Mouse (Mus musculus) kidney, embryonic 15.5 days (tissue): ENCODE results near the gene Arhgef5. TPM values are rescaled to one million over a fixed set of nuclear protein-coding genes. Genes with fewer than 3 reads are reported as not detected.

Experiments used
- ATAC-seq: fragments of 200-750 bp; cut with Nextera tagmentation; replicated peaks from 2 replicates; pipeline ENCODE4 v1.8.0; 2017; ENCODE audit warnings: moderate TSS enrichment; ENCODE audit not compliant: low FRiP score
- H3K27ac ChIP-seq: fragments of 300-500 bp; sonication (generic); 2 replicates; pipeline ENCODE4 v1.5.1; 2015; ENCODE audit warnings: mild to moderate bottlenecking, inconsistent platforms
- H3K27me3 ChIP-seq: fragments of 300-500 bp; sonication (generic); 2 replicates; pipeline ENCODE4 v1.6.1; 2015; ENCODE audit warnings: inconsistent platforms
- H3K36me3 ChIP-seq: fragments of 300-500 bp; sonication (generic); 2 replicates; pipeline ENCODE4 v1.6.1; 2015; ENCODE audit warnings: inconsistent platforms
- H3K4me1 ChIP-seq: fragments of 300-500 bp; sonication (generic); 2 replicates; pipeline ENCODE4 v1.6.1; 2015; ENCODE audit warnings: inconsistent platforms
- H3K4me2 ChIP-seq: fragments of 300-500 bp; sonication (generic); 2 replicates; pipeline ENCODE4 v1.6.1; 2015; ENCODE audit warnings: moderate library complexity, mild to moderate bottlenecking, inconsistent platforms
- H3K4me3 ChIP-seq: fragments of 300-500 bp; sonication (generic); replicated peaks from 2 replicates; pipeline ENCODE4 v1.5.1; 2015; ENCODE audit warnings: mild to moderate bottlenecking, inconsistent platforms
- H3K9ac ChIP-seq: fragments of 300-500 bp; sonication (generic); 2 replicates; pipeline ENCODE4 v1.6.1; 2015; ENCODE audit warnings: mild to moderate bottlenecking, inconsistent platforms
- H3K9me3 ChIP-seq: fragments of 300-500 bp; sonication (generic); replicated peaks from 2 replicates; pipeline ENCODE4 v1.6.1; 2016; ENCODE audit warnings: inconsistent platforms
- WGBS: fragments of 180-500 bp; shearing (Covaris S2); methylation state at CpG from one replicate; pipeline ENCODE4 v1.1.7; 2015; ENCODE audit warnings: mixed read lengths; 5-methylcytosine and 5-hydroxymethylcytosine counted together
- polyA plus RNA-seq: library from polyadenylated mRNA; unstranded; fragments of >200 nt; fragmentation: Nextera tagmentation; extraction: Ambion mirVana; gene quantifications from 2 replicates; pipeline ENCODE4 v1.2.1, GENCODE M21; 2015

Gene Arhgef5
- polyA plus RNA-seq, 1 experiment from 2014 or later, result 16.7 TPM

GRCm38 (mm10) chr6:43292041-43292440 lies 26.7 kb downstream of the Arhgef5 start:
- Histone ChIP-seq H3K27ac (peak overlapping the region; percentile 51; the same call in 1 of the 2 replicates), H3K4me3 (no peak overlapping the region), H3K4me1 (peaks cover 25% of the 10 kb centered on the region), H3K36me3 (peaks cover 24% of the 10 kb centered on the region), H3K9ac (no peak overlapping the region), H3K27me3 (no peaks in the 10 kb centered on the region), H3K9me3 (no peaks in the 10 kb centered on the region), H3K4me2 (no peak overlapping the region)
- WGBS, result 68% methylated on average over 3 of the region's 3 CpGs
- no peak for ATAC-seq

GRCm38 (mm10) chr6:43292471-43293076 lies 27.2 kb downstream of the Arhgef5 start:
- H3K36me3 ChIP-seq, result peaks cover 18% of the 10 kb centered on the region
- WGBS, result 45% methylated on average over 6 of the region's 6 CpGs
- no peak overlapping the region for H3K4me3 ChIP-seq
- H3K4me1 ChIP-seq, result peaks cover 28% of the 10 kb centered on the region
- H3K4me2 ChIP-seq, result no peak overlapping the region
- H3K9me3 ChIP-seq, result no peaks in the 10 kb centered on the region
- peak overlapping the region; percentile 51; the same call in 1 of the 2 replicates for H3K27ac ChIP-seq
- peak; percentile 36; the same call in 1 of the 2 replicates for ATAC-seq
- no peaks in the 10 kb centered on the region for H3K27me3 ChIP-seq
- no peak overlapping the region for H3K9ac ChIP-seq

- peak; percentile 69 for ATAC-seq
- Histone ChIP-seq H3K4me3 (no peak overlapping the region), H3K4me2 (no peak overlapping the region), H3K27me3 (no peaks in the 10 kb centered on the region), H3K9ac (no peak overlapping the region), H3K36me3 (peaks cover 12% of the 10 kb centered on the region), H3K4me1 (peaks cover 31% of the 10 kb centered on the region), H3K27ac (0 out of 2 replicates have a peak overlapping the region, but pooled peaks have one; percentile 51), H3K9me3 (no peaks in the 10 kb centered on the region)
- 52% methylated on average over 7 of the region's 7 CpGs for WGBS
These were observed 27.8 kb downstream of the Arhgef5 start for GRCm38 (mm10) chr6:43293175-43293574.

DNA sequence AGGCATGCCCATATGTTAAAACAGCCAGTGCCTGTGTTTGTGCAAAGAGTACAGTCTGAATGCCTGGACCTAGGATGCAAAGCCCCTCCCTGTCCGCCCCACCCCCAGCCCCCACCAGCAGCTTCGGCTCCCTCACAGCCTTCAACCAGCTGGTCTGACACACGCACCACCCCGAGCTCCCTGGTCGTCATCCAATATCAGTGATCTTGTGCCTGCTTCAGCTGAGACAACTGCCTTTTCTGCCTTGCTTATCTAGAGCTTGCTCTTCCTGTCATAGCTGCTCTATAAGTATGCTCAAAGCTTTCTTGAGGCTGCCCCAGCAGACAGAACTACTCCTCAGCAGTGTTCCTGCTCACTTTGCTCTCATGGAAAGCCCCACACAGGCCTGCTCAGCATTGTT lies 30.5 kb downstream of the Arhgef5 start:
- no peaks in the 10 kb centered on the region for H3K9me3 ChIP-seq
- peak; percentile 31; the same call in 1 of the 2 replicates for ATAC-seq
- H3K4me2 ChIP-seq, result no peak overlapping the region
- no peak overlapping the region for H3K4me3 ChIP-seq
- no peaks in the 10 kb centered on the region for H3K27me3 ChIP-seq
- H3K4me1 ChIP-seq, result peaks cover 31% of the 10 kb centered on the region
- H3K36me3 ChIP-seq, result no peaks in the 10 kb centered on the region
- WGBS, result 28% methylated on average over 5 of the region's 5 CpGs
- H3K27ac ChIP-seq, result no peak overlapping the region
- H3K9ac ChIP-seq, result no peak overlapping the region

- no peaks in the 10 kb centered on the region for H3K36me3 ChIP-seq
These were observed 31.6 kb downstream of the Arhgef5 start for GRCm38 (mm10) chr6:43296798-43297507.

DNA sequence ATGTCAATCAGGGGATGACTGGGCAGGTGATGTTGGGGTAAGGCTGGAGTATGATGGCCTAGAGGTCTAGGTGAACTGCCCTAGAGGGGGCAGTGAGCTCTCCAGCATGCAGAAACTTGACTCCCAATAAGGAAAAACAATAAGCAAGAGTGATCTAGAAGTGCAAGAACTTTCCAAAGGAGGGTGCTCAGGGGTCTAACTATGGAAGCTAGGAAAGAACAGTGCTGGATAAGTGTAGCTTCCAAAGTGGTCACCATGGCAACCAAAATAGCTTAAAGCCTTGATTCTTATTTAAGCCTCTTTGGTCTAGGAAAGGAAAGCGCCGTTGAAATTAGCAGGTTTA lies 32.1 kb downstream of the Arhgef5 start:
- H3K36me3 ChIP-seq, result no peaks in the 10 kb centered on the region
- WGBS, result 52% methylated on average over 2 of the region's 2 CpGs
- ATAC-seq, result peak; percentile 57; the same call in 1 of the 2 replicates

More at GRCm38 (mm10) chr6:43296798-43297507, 31.6 kb downstream of the Arhgef5 start:
- H3K4me3 ChIP-seq, result no peak overlapping the region
- ATAC-seq, result no peak
- H3K27ac ChIP-seq, result no peak overlapping the region
- no peak overlapping the region for H3K9ac ChIP-seq
- 41% methylated on average over 7 of the region's 7 CpGs for whole genome bisulfite sequencing
- H3K4me2 ChIP-seq, result no peak overlapping the region
- H3K27me3 ChIP-seq, result no peaks in the 10 kb centered on the region
- H3K4me1 ChIP-seq, result peaks cover 30% of the 10 kb centered on the region
- no peaks in the 10 kb centered on the region for H3K9me3 ChIP-seq

DNA sequence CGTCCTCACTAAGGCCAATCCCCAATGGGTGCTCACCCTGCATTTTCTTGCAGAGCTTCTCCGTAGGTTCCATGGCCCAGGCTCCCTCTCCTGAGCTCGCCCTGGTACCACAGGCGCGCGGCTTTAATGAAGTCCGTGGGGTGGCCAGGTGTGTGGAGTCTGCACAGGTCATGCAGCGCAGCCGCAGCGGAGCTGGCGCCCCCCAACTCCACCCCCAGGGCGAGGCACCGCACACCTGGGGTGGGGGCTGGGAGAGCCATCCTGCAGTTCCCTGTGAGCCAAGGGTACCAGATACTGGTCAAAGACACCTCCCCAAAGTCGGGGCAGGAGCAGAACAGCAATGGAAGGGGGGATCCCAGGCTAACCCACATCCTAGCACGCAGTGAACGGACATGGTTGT lies 44.1 kb downstream of the Arhgef5 start, which contains the start of gene Nobox:
Gene Nobox (minus strand): TSS at position 101 of the 400 bp plus-strand sequence.
- no peaks in the 10 kb centered on the region for H3K27me3 ChIP-seq
- no peak within 1 kb of the TSS for H3K9ac ChIP-seq
- no peaks in the 10 kb centered on the region for H3K36me3 ChIP-seq
- H3K4me3 ChIP-seq, result no peak within 1 kb of the TSS
- no peaks in the 10 kb centered on the region for H3K9me3 ChIP-seq
- WGBS, result 72% methylated on average over 16 of the region's 16 CpGs
- peaks cover 6% of the 10 kb centered on the region; the same call in 1 of the 2 replicates for H3K4me1 ChIP-seq
- ATAC-seq, result no peak; the same call in 1 of the 2 replicates
- no peak within 1 kb of the TSS for H3K4me2 ChIP-seq
- no peak within 1 kb of the TSS for H3K27ac ChIP-seq

More for the DNA sequence above, 32.1 kb downstream of the Arhgef5 start:
- Histone ChIP-seq H3K9ac (no peak overlapping the region), H3K4me1 (peaks cover 24% of the 10 kb centered on the region), H3K4me3 (no peak overlapping the region), H3K27me3 (no peaks in the 10 kb centered on the region), H3K27ac (no peak overlapping the region), H3K9me3 (no peaks in the 10 kb centered on the region), H3K4me2 (no peak overlapping the region)

DNA sequence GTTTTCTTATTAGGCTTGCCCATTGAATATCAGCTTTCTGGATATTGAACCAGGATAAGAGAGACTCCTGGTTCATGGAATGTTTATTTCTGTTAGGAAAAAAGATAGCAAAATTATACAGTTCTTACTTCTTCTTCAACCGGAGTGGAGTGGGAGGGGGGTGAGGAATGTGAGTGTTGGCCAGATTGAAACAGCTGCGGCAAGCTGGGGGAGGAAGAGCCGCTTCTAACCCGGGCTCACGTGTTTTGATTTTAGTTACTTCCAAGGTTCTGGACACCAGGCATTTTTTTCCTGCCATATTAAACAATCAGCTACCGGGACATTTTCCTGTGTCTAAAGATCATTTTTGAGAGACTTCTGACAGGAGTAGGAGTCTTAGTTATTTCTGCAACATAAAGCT lies 44.7 kb downstream of the Arhgef5 start:
- no peak overlapping the region for H3K9ac ChIP-seq
- H3K9me3 ChIP-seq, result no peaks in the 10 kb centered on the region
- H3K27me3 ChIP-seq, result no peaks in the 10 kb centered on the region
- 40% methylated on average over 6 of the region's 6 CpGs for WGBS
- ATAC-seq, result no peak
- no peak overlapping the region for H3K4me2 ChIP-seq
- no peak overlapping the region for H3K27ac ChIP-seq
- peaks cover 6% of the 10 kb centered on the region; the same call in 1 of the 2 replicates for H3K4me1 ChIP-seq
- no peak overlapping the region for H3K4me3 ChIP-seq
- H3K36me3 ChIP-seq, result no peaks in the 10 kb centered on the region

DNA sequence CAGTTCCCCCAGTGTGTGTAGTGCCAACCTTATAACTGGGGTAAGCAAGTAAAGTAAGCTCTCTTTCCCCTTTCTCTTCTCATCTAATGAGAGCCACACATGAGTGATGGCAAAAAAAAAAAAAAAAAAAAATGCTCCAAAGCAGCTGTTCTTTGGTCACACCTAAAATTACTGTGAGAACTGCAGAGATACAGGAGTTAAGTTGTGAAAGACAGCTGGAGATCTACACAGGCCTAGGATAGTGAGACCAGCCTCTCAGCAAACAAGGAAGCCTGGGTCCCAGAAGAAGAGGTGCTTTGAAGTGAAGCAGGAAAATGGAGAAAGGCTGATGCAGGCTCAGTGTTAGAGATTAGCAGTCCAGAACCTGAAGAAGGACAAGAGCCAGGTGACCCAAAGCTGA lies 47.2 kb downstream of the Arhgef5 start:
- Histone ChIP-seq H3K4me1 (peaks cover 6% of the 10 kb centered on the region; the same call in 1 of the 2 replicates), H3K36me3 (no peaks in the 10 kb centered on the region), H3K4me3 (no peak overlapping the region), H3K27me3 (no peaks in the 10 kb centered on the region), H3K4me2 (no peak overlapping the region), H3K9me3 (no peaks in the 10 kb centered on the region), H3K9ac (no peak overlapping the region), H3K27ac (peak overlapping the region; percentile 5; the same call in 1 of the 2 replicates)
- ATAC-seq, result no peak

DNA sequence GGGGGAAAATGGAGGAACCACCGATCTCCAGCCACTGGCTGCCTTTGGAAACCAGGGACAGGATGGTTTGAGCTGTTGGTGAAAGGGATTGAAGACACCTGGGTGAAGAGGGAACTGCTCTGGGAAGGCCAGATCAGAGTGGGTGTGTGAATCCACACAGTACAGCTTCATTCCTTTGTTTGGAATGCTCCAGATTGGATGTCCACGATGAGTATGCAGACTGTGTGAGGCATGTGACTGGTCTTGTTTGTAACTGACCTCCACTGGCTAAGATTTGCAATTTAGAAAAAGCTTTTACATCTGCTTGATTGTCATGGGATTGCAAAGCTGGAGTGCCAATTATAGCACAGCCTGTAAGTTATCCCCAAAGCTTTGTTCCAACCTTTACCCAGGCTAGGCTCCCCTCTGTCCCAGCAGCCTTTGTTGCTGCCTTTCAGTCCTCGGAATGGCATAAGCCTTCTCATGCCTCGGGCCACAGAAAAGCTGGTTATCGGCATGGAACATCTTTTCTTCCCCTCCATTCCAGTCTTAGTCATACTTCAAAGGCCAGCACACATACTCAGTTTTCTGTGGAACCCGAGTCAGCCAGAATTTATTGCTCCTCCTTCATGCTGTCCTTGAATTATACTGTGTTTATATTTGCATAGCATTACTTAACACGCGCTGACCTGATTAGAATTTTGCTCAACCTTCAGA lies 47.7 kb downstream of the Arhgef5 start:
- no peak overlapping the region for H3K4me2 ChIP-seq
- no peaks in the 10 kb centered on the region for H3K27me3 ChIP-seq
- no peaks in the 10 kb centered on the region for H3K36me3 ChIP-seq
- no peaks in the 10 kb centered on the region for H3K9me3 ChIP-seq
- no peak overlapping the region for H3K9ac ChIP-seq
- peak overlapping the region; percentile 5; the same call in 1 of the 2 replicates for H3K27ac ChIP-seq
- 57% methylated on average over 8 of the region's 8 CpGs for WGBS
- peaks cover 6% of the 10 kb centered on the region; the same call in 1 of the 2 replicates for H3K4me1 ChIP-seq
- ATAC-seq, result no peak; the same call in 1 of the 2 replicates
- no peak overlapping the region for H3K4me3 ChIP-seq

DNA sequence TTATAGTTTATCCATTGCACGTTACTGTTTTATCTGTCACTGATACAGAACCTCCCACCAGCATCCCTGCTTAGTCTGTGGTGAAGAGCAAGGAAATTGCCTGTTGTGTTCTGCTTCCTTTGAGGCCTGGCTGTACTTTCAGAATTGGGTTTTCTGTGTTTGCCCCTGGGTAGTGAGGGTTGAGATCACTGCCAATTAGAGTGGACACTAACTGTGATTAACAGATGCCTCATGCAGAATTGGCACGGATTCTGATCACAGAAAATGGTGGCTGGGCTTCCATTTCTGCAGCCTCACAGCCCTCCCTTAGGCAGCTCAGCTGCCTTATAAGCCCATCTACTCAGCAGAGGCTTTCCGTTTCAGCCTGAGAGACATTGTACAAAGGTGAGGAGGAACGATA lies 68.1 kb downstream of the Arhgef5 start:
- H3K4me2 ChIP-seq, result no peak overlapping the region
- H3K27me3 ChIP-seq, result no peaks in the 10 kb centered on the region
- no peaks in the 10 kb centered on the region for H3K9me3 ChIP-seq
- 75% methylated on average over 4 of the region's 4 CpGs for WGBS
- no peaks in the 10 kb centered on the region for H3K36me3 ChIP-seq
- ATAC-seq, result no peak
- no peak overlapping the region for H3K9ac ChIP-seq
- H3K4me3 ChIP-seq, result no peak overlapping the region
- no peak overlapping the region for H3K27ac ChIP-seq
- H3K4me1 ChIP-seq, result peaks cover 7% of the 10 kb centered on the region
